Comparison of ENCODE assay signal across 10 mouse cellular contexts in the genomic region with DNA sequence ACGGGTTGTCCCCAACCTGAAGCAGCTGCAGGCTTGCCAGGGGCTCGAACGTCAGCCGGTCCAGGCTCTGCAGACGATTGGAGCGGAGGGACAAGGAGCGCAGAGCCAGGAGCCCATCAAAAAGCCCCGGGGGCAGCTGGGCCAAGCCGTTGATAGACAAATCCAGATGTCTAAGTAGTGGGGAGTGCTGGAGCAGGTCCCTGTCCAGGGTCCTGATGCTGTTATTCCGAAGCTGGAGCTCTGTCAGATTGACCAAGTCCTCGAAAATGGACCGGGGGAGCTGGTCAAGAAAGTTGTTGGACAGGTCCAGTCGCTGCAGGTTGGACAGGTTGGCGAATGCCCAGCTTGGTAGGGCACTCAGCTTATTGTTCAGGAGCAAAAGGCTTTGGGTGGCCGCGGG. TPM values are rescaled to one million over a fixed set of nuclear protein-coding genes. Genes with fewer than 3 reads are reported as not detected.
DNase-seq lines count a peak whose midpoint lies in the region; ATAC-seq lines count a peak whose summit lies in the region.
"Had no signal": no experiment of that assay in that cellular context is flagged by ENCODE, and none has a peak within 500 bp of the region (broad histone marks: within the 10 kb centered on the region; RNA-seq: fewer than 3 reads in every experiment).

No protein-coding gene starts in this region.

- no peak overlapping the region for H3K27ac ChIP-seq in neural tube, embryonic 15.5 days (replicated peaks)
- H3K27ac ChIP-seq in limb, embryonic 10.5 days: no peak overlapping the region
- H3K27ac ChIP-seq: layer of hippocampus, adult 2 months had no signal

- H3K4me1 ChIP-seq in neural tube, embryonic 15.5 days: no peaks in the 10 kb centered on the region; the same call in 1 of the 2 replicates
- H3K4me1 ChIP-seq in limb, embryonic 10.5 days: 0 out of 2 replicates have a peak, but pooled peaks cover 5% of the 10 kb centered on the region
- H3K4me1 ChIP-seq: megakaryocyte, embryonic 14.5 days had no signal

- no peak overlapping the region for H3K4me3 ChIP-seq in neural tube, embryonic 15.5 days (replicated peaks)
- H3K4me3 ChIP-seq in limb, embryonic 10.5 days: no peak overlapping the region
- H3K4me3 ChIP-seq: layer of hippocampus, adult 2 months; megakaryocyte, embryonic 14.5 days had no signal

- no peaks in the 10 kb centered on the region for H3K9me3 ChIP-seq in neural tube, embryonic 15.5 days (replicated peaks)
- H3K9me3 ChIP-seq in limb, embryonic 10.5 days (replicated peaks): no peaks in the 10 kb centered on the region

- H3K27me3 ChIP-seq in neural tube, embryonic 15.5 days (replicated peaks): peaks cover 4% of the 10 kb centered on the region; the same call in 1 of the 2 replicates
- peaks cover 34% of the 10 kb centered on the region for H3K27me3 ChIP-seq in limb, embryonic 10.5 days (ENCODE audit: low read depth, poor library complexity, severe bottlenecking)

- H3K4me2 ChIP-seq in neural tube, embryonic 15.5 days: no peak overlapping the region

- peaks cover 23% of the 10 kb centered on the region; the same call in 1 of the 2 replicates for H3K36me3 ChIP-seq in neural tube, embryonic 15.5 days
- no peaks in the 10 kb centered on the region for H3K36me3 ChIP-seq in limb, embryonic 10.5 days

- no peak overlapping the region for H3K9ac ChIP-seq in neural tube, embryonic 15.5 days (replicated peaks)

- peak; percentile 31 to 70 for DNase-seq in adrenal gland, adult (ENCODE audit: inconsistent age in 2 of 2, low spot score in 1 of 2)
- no peak for DNase-seq in adrenal gland, adult 8-10 months
- peak; percentile 48 for DNase-seq in neural tube, embryonic 10.5 days (ENCODE audit: extremely low spot score, low spot score)
- peak; percentile 81 for DNase-seq in limb, embryonic 10.5 days (ENCODE audit: low spot score)
- peak; percentile 70 for DNase-seq in testis, postnatal 10 days (ENCODE audit: low spot score)
- no peak for DNase-seq in spleen, adult 12 weeks (ENCODE audit: low spot score)
- no peak for DNase-seq in urinary bladder, postnatal 25 days (ENCODE audit: low spot score)

- 55% methylated on average over 16 of the region's 16 CpGs for WGBS in neural tube, embryonic 15.5 days
- WGBS in limb, embryonic 10.5 days: 30% methylated on average over 16 of the region's 16 CpGs

- no peak for ATAC-seq in neural tube, embryonic 15.5 days (ENCODE audit: low FRiP score)

RNA-seq across cellular contexts. Expression of a gene that starts 10.1 kb away (rescaled TPM):
- total RNA-seq in adrenal gland, adult 8-10 months (2022): under 1 TPM in 3 of 4 experiments, not detected in 1; 0.17 to 0.34 (median 0.24) TPM
- polyA plus RNA-seq in neural tube, embryonic 15.5 days (2015; fragmentation: Nextera tagmentation; extraction: Ambion mirVana): 12.4 and 15.0 TPM in 2 replicates
- polyA plus RNA-seq in limb, embryonic 10.5 days (2016; fragmentation: Nextera tagmentation; extraction: Ambion mirVana): not detected in 2 replicates

Comparison
In these comparisons a context has a peak if more than half of its experiments do, and no peak if none do; other contexts are left out.
1. DNase-seq: peak in adrenal gland, adult (2 of 2), neural tube, embryonic 10.5 days (single experiment), limb, embryonic 10.5 days (single experiment) and testis, postnatal 10 days (single experiment); none in adrenal gland, adult 8-10 months (single experiment), spleen, adult 12 weeks (single experiment) and urinary bladder, postnatal 25 days (single experiment).
2. RNA of a gene that starts 10.1 kb away (polyA plus RNA-seq): 12.4 to 15.0 TPM in neural tube, embryonic 15.5 days; not detected in limb, embryonic 10.5 days; every median in the first group is over 10 times any median in the second.